Mouse (Mus musculus) frontal cortex, adult (tissue): Measurements from ENCODE around the gene Cldn34b4.

Experiments
- ATAC-seq: cut with Nextera tagmentation; 2 replicates; pipeline ENCODE4 v1.9.2; 2017; ENCODE audit warnings: mild to moderate bottlenecking, moderate library complexity, mixed read lengths; ENCODE audit not compliant: low TSS enrichment

The Cldn34b4 gene

GRCm38 (mm10) chrX:76393050-76393449 is at the start of gene Cldn34b4:
Cldn34b4 (plus strand) TSS chrX:76393350.
- no peak for ATAC-seq
